Mouse (Mus musculus) erythroblast, embryonic 14.5 days (primary cell): ENCODE results near the gene Pld5.

ENCODE experiments used
- GATA1 ChIP-seq: IDR thresholded peaks from 2 replicates; pipeline ENCODE4 v1.6.1; 2012; ENCODE audit warnings: low read length, inconsistent platforms, mixed read lengths
- TAL1 ChIP-seq: IDR thresholded peaks from 3 replicates; pipeline ENCODE4 v1.6.1; 2012; ENCODE audit warnings: low read length, inconsistent platforms, mixed read lengths

DNA sequence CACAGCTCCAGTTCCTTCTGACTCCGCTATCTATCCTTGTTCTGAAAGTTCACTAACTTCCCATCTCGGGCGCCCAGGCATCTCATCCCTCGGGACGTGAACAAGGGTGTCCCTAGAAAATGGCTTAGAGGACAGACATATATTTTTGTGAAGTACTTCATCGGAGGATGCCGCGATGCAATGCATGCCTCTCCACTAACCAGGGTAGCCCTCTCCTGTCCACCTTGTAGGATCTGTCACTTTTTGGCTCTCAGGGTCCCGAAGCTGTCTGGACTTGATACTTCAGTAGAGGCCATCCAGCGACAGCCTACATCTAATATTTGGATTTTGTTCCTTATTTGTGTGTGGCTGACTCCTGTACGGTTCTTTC, 484 bp upstream of the Pld5 start:
- TF ChIP-seq TAL1 (no peak), GATA1 (no peak)
